Mouse (Mus musculus): ENCODE measurements around the gene Tmem102. TPM values are rescaled to one million over a fixed set of nuclear protein-coding genes. Genes with fewer than 3 reads are reported as not detected.

The Tmem102 gene
- 1.6 and 2.4 TPM in 2 replicates for polyA plus RNA-seq (2016; fragmentation: Nextera tagmentation; extraction: Ambion mirVana)

DNA sequence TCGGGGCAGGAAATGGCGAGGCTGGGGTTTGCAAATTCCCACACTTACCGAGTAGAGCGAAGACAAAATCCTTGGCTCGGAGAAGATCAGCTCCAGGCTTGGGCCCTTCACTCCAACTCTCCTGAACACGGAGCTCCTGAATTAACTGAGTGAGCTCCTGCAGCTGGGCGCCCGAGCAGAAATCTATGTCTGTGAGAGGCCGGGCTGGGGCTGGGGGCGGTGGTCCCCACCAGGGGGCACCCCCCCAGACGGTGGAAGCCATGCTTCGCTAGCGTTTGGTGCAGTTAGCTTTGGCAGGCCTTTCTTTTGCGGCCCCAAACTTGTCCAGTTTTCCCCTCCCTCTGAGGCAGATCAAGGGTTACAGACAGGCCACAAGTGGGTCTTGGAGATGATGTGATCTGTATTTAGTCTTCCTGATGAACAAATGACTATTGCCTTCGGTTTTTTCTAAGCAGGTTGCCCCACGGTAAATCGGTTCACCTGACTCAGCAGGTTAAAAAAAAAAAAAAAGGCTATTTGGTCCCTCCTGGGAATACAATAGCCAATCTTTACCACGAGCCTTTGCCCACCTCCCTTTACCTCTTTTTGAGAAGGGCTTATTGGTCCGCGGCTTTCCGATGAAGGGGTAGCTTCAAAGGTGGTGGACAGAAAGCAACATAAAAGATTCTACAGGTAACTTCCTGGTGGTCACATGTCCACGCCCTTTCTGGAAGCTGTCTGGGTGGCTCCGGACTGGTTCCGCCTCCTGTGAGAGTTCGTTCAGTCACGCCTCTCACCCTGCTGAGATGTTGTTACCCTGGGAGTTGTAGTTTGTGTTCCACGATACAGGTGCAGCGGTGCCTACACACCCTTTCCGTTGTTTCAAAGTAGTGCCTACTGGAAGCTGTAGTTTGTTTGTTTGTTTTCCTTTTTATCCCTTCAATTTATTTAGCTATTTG, at the start of gene Tmem102:
Gene Tmem102 (minus strand): TSS at position 653 of the 938 bp plus-strand sequence.
- ATAC-seq (ENCODE audit: low FRiP score), result no peak
- 4% methylated on average over 29 of the region's 29 CpGs for WGBS
- peak within 1 kb of the TSS; percentile 53 for H3K4me3 ChIP-seq
- H3K9me3 ChIP-seq (replicated peaks), result 0 out of 2 replicates have a peak, but pooled peaks cover 3% of the 10 kb centered on the region
- no peak within 1 kb of the TSS for H3K9ac ChIP-seq
- no peaks in the 10 kb centered on the region for H3K36me3 ChIP-seq
- H3K27me3 ChIP-seq, result peaks cover 53% of the 10 kb centered on the region
- peaks cover 44% of the 10 kb centered on the region for H3K4me1 ChIP-seq
- peak within 1 kb of the TSS; percentile 8; the same call in 1 of the 2 replicates for H3K4me2 ChIP-seq (replicated peaks)
- H3K27ac ChIP-seq, result no peak within 1 kb of the TSS

- Histone ChIP-seq H3K36me3 (peaks cover 29% of the 10 kb centered on the region), H3K9ac (no peak overlapping the region), H3K4me3 (no peak overlapping the region), H3K4me1 (peaks cover 9% of the 10 kb centered on the region; the same call in 1 of the 2 replicates), H3K27ac (no peak overlapping the region), H3K4me2 (replicated peaks) (no peak overlapping the region), H3K9me3 (replicated peaks) (no peaks in the 10 kb centered on the region), H3K27me3 (peaks cover 29% of the 10 kb centered on the region)
- no peak for ATAC-seq (ENCODE audit: low FRiP score)
- WGBS, result 85% methylated on average over 10 of the region's 10 CpGs
These were observed 49.3 kb upstream of the Tmem102 start for GRCm38 (mm10) chr11:69854680-69855079.

DNA sequence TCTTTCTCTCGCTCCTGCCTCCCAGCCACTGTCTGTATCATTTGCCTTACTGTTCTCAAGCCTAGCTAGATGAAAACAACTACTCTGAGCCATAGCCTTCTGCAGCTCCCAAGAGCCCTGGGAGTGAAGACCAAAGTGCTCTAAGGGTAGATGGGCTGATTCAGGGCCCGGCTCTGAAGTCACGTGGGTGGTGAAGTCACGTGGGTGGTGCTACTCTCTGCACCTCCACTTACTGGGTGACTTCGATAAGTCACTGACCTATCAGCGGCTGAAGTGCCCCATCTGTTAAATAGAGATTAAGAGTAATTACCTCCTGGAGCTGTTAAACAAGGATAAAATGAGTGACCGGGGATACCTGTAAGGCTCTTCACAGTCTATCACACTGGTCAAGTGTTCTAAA, 48.6 kb upstream of the Tmem102 start:
- Histone ChIP-seq H3K4me3 (no peak overlapping the region), H3K9me3 (replicated peaks) (no peaks in the 10 kb centered on the region), H3K4me2 (replicated peaks) (no peak overlapping the region), H3K27ac (no peak overlapping the region), H3K4me1 (peaks cover 9% of the 10 kb centered on the region; the same call in 1 of the 2 replicates), H3K36me3 (peaks cover 36% of the 10 kb centered on the region), H3K9ac (0 out of 2 replicates have a peak overlapping the region, but pooled peaks have one; percentile 18), H3K27me3 (peaks cover 24% of the 10 kb centered on the region)
- no peak for ATAC-seq (ENCODE audit: low FRiP score)
- 73% methylated on average over 7 of the region's 7 CpGs for WGBS

DNA sequence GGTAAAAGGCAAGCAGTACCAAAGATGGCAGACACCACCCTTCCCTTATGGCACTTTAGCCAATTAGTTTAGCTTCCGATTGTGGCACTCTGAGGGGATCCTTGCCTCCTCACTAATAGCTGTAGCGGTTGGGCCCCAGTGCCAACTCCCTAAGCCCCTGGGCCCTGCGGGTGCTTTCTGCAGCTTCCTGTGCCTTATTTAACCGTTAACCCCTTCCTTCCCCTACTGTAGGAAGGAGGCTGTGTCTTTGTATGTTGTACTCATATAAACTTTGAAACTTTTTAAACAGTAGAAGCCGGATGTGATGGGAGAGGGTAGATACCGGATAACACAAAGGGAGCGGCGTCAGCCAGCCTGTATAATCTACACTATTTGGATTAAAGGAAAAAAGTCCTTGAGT, 45.3 kb upstream of the Tmem102 start:
- H3K4me1 ChIP-seq, result peaks cover 31% of the 10 kb centered on the region

DNA sequence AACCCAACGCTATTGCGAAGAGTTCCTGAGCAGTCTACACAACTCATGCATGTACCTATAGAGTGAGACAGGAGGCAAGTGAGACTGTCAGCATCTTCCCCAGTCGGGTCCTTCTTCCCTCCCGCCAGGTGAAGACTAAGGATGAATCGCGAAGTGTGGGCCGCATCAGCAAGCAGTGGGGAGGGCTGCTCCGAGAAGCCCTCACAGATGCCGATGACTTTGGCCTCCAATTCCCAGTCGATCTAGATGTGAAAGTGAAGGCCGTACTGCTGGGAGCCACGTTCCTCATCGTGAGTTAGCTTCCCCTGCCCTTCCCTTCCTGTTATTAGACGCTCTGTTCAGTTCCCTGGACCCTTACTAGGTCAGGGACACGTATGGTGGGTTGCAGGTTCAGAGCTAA, 44.5 kb upstream of the Tmem102 start:
- H3K27me3 ChIP-seq, result no peaks in the 10 kb centered on the region
- WGBS, result 92% methylated on average over 15 of the region's 15 CpGs

More for the DNA sequence above, 45.3 kb upstream of the Tmem102 start:
- Histone ChIP-seq H3K27me3 (no peaks in the 10 kb centered on the region), H3K9me3 (replicated peaks) (no peaks in the 10 kb centered on the region), H3K36me3 (peaks cover 46% of the 10 kb centered on the region), H3K27ac (no peak overlapping the region), H3K9ac (no peak overlapping the region), H3K4me2 (replicated peaks) (no peak overlapping the region), H3K4me3 (no peak overlapping the region)
- WGBS, result 79% methylated on average over 8 of the region's 8 CpGs
- ATAC-seq (ENCODE audit: low FRiP score), result no peak

DNA sequence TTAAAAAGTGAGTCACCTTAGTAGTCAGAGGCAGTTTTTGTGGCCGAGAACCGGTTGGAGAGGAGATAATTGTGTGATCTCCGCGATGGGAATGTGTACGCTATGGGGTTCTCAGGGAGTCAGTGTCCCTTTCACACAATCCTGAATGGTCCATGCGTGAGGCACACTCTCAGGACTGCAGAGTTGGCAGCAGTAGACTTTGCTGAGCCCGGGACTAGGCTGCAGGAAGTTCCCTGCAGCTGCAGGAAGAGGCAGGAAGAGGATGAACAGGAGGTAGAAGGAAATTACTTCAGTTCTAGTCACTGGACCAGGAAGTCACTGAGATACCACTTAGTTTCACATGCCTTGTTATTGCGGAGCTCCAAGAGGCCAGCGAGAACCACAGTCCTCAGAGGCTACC, 43.7 kb upstream of the Tmem102 start:
- H3K9me3 ChIP-seq (replicated peaks), result no peaks in the 10 kb centered on the region
- H3K4me1 ChIP-seq, result peaks cover 34% of the 10 kb centered on the region
- no peaks in the 10 kb centered on the region for H3K27me3 ChIP-seq
- 94% methylated on average over 9 of the region's 9 CpGs for WGBS
- no peak overlapping the region for H3K9ac ChIP-seq
- no peak overlapping the region for H3K4me2 ChIP-seq (replicated peaks)
- no peak overlapping the region for H3K4me3 ChIP-seq
- ATAC-seq (ENCODE audit: low FRiP score), result no peak
- no peak overlapping the region for H3K27ac ChIP-seq
- peaks cover 46% of the 10 kb centered on the region for H3K36me3 ChIP-seq

More for the DNA sequence above, 44.5 kb upstream of the Tmem102 start:
- H3K36me3 ChIP-seq, result peaks cover 46% of the 10 kb centered on the region
- no peak for ATAC-seq (ENCODE audit: low FRiP score)
- no peak overlapping the region for H3K4me2 ChIP-seq (replicated peaks)
- H3K9me3 ChIP-seq (replicated peaks), result no peaks in the 10 kb centered on the region
- peaks cover 34% of the 10 kb centered on the region for H3K4me1 ChIP-seq
- H3K4me3 ChIP-seq, result no peak overlapping the region
- H3K27ac ChIP-seq, result no peak overlapping the region
- no peak overlapping the region for H3K9ac ChIP-seq

DNA sequence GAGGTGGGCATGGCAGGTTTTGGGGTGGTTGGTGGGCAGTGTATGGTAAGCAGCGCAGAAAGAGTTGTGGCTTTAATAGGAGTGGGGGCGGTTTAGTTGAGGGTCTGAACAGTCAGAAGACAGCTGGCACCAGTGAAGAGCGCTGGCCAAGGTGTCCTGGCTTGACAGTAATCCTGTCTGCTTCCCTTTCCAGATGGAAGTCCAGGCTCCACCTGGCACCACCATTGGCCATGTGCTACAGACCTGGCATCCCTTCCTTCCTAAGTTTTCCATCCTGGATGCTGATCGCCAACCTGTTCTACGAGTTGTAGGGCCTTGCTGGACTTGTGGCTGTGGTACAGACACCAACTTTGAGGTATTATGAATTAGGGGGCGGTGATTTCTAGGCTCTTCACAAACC, 42.6 kb upstream of the Tmem102 start:
- H3K9me3 ChIP-seq (replicated peaks), result no peaks in the 10 kb centered on the region
- 0 out of 2 replicates have a peak overlapping the region, but pooled peaks have one; percentile 97 for H3K27ac ChIP-seq
- peaks cover 46% of the 10 kb centered on the region for H3K36me3 ChIP-seq
- ATAC-seq (ENCODE audit: low FRiP score), result no peak
- peak overlapping the region; percentile 71 for H3K4me3 ChIP-seq
- peaks cover 32% of the 10 kb centered on the region for H3K4me1 ChIP-seq
- H3K9ac ChIP-seq, result no peak overlapping the region; the same call in 1 of the 2 replicates
- 98% methylated on average over 6 of the region's 6 CpGs for WGBS
- peak overlapping the region; percentile 77 for H3K4me2 ChIP-seq (replicated peaks)
- H3K27me3 ChIP-seq, result no peaks in the 10 kb centered on the region

DNA sequence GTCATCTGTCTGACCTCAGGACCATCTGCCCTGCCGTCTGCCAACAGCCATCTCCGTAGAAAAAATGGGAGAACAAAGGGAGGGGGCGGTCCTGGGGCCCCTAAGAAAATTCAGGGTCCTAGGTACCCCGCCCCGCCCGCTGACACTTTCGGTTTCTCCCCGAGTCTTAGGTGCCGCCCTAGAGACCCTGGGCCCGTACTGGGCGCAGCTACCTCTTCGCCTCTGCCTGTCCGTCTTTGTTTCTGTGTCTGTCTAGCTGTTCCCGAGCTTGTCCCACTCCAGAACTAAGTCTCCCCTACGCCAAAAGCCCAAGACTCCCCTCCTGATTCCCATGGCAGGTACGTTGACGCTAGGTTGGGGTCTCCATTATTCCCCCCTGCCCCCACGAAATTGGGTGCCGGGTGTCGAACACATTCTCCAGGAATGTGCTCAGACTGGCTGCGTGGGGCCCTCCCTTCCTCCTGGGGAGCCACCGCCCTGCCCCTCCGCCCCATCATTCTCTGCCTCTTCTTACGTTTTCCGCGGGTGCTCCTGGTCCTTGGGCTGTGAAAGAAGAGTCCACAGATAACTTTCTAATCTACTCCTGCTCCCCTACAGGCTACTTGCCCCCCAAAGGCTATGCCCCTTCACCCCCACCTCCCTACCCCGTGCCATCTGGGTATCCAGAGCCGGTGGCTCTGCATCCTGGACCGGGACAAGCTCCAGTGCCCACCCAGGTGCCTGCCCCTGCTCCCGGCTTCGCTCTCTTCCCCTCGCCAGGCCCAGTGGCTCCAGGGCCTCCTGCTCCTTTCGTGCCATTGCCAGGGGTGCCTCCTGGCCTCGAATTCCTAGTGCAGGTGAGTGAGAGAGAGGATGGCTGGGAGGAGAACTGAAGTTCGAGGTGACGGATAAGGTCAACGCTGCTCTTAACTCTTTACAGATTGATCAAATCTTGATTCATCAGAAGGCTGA, 41.6 kb upstream of the Tmem102 start:
- H3K4me1 ChIP-seq, result peaks cover 29% of the 10 kb centered on the region

DNA sequence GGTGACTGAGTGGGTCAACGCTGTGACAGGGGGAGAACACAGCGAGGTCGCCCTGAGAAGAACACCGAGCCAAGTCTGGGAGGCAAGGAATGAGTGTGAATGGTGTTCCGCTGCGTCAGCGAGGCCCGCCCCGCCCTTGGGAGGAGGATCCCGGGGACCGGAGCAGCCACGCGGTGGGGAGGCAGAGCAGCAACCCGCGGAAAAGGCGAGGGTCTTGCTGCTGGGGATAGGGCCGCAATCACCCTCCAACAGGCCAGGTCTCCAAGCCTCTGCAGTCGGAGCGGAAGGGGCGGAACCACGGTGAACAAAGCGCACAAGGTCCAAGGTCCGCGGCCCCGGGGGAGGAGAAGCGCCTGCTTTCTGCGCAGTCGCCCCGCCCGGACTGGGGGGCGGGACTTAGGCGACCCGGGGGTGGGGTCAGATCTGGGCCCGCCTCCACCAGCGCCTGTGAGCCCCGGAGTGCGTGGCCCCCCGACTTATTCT, 40.8 kb upstream of the Tmem102 start, which contains the start of gene Plscr3:
Gene Plscr3 (plus strand): TSS at position 179 of the 483 bp plus-strand sequence.
- peak within 1 kb of the TSS; percentile 86 for H3K9ac ChIP-seq
- peak within 1 kb of the TSS; percentile 97 for H3K27ac ChIP-seq
- peaks cover 29% of the 10 kb centered on the region for H3K4me1 ChIP-seq
- peak; percentile 88 for ATAC-seq (ENCODE audit: low FRiP score)
- H3K9me3 ChIP-seq (replicated peaks), result no peaks in the 10 kb centered on the region
- peaks cover 33% of the 10 kb centered on the region for H3K36me3 ChIP-seq
- peak within 1 kb of the TSS; percentile 77 for H3K4me2 ChIP-seq (replicated peaks)
- WGBS, result under 1% methylated on average over 37 of the region's 38 CpGs
- H3K27me3 ChIP-seq, result no peaks in the 10 kb centered on the region
- peak within 1 kb of the TSS; percentile 71 for H3K4me3 ChIP-seq

More for the DNA sequence above, 41.6 kb upstream of the Tmem102 start:
- peak overlapping the region; percentile 97 for H3K27ac ChIP-seq
- H3K9ac ChIP-seq, result peak overlapping the region; percentile 86
- peak overlapping the region; percentile 77 for H3K4me2 ChIP-seq (replicated peaks)
- no peaks in the 10 kb centered on the region for H3K9me3 ChIP-seq (replicated peaks)
- peak; percentile 52 for ATAC-seq (ENCODE audit: low FRiP score)
- 12% methylated on average over 36 of the region's 37 CpGs for WGBS
- H3K36me3 ChIP-seq, result peaks cover 40% of the 10 kb centered on the region
- no peaks in the 10 kb centered on the region for H3K27me3 ChIP-seq
- H3K4me3 ChIP-seq, result peak overlapping the region; percentile 71

DNA sequence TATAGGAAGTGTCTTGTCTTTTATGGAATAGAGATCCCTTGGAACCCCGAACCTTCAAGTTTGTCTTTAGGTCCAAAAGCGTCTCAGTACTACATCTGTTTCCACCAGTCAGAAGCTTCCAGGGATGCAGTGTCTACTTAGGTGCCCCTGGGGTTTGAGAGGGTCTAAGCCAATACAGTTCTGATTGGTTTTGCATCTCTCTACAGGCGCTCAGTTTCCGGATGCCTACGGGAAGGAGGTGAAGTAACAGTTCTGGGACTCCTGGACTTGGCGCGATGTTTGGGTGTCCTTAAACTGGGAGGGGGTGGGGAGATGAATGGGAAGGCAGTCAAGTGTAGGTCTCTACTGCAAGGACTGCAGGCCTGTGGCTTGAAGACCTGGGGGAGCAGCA, 33.3 kb upstream of the Tmem102 start:
- H3K4me2 ChIP-seq (replicated peaks), result peak overlapping the region; percentile 97
- H3K9me3 ChIP-seq (replicated peaks), result no peaks in the 10 kb centered on the region
- H3K9ac ChIP-seq, result peak overlapping the region; percentile 73
- 4% methylated on average over 7 of the region's 7 CpGs for WGBS
- H3K27ac ChIP-seq, result peak overlapping the region; percentile 97
- 0 out of 2 replicates have a peak, but pooled peaks cover 2% of the 10 kb centered on the region for H3K36me3 ChIP-seq
- peaks cover 35% of the 10 kb centered on the region for H3K4me1 ChIP-seq
- H3K4me3 ChIP-seq, result peak overlapping the region; percentile 88
- 0 out of 2 replicates have a peak, but pooled peaks have one; percentile 1 for ATAC-seq (ENCODE audit: low FRiP score)
- peaks cover 3% of the 10 kb centered on the region; the same call in 1 of the 2 replicates for H3K27me3 ChIP-seq

DNA sequence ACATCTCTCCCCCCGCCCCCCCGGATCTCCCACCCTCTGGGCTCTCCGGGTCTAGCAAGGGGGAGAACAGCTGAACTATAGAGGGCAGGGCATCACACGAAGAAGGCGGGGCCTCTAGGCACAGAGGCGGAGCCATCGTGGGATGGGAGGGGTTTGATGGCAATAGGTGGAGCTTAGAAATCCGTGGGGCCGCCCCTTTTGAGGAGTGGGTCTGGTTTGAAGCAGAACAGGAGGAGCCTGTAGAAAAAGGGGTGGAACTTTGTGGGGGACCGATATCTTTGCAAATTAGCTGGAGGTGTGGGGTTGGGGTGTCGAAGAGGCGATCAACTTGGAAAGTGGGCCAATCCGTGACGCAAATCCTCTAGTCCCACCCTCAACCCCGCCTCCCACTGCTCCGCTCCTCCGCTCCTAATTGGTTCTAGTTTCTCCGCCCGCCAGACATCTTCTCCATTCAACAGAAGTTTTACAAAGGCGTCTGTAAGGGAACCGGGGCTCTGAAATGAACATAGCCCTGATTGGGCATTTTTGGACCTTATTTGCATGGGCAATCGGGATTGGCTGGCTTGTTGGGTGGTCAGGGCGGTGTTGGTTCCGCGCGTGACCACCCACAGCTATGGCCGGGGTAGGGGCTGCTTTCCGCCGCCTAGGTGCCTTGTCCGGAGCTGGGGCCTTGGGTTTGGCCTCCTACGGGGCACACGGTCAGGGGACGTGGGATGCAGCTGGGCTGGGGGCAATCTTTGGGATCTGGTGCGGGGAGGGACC, 32.7 kb upstream of the Tmem102 start, which contains the start of gene Tmem256:
Gene Tmem256 (plus strand): TSS at position 563 of the 762 bp plus-strand sequence.
- peak within 1 kb of the TSS; percentile 97 for H3K27ac ChIP-seq
- H3K27me3 ChIP-seq, result peaks cover 9% of the 10 kb centered on the region; the same call in 1 of the 2 replicates
- H3K9ac ChIP-seq, result peak within 1 kb of the TSS; percentile 98
- peak; percentile 89 for ATAC-seq (ENCODE audit: low FRiP score)
- H3K4me3 ChIP-seq, result peak within 1 kb of the TSS; percentile 88
- no peaks in the 10 kb centered on the region for H3K9me3 ChIP-seq (replicated peaks)
- H3K4me2 ChIP-seq (replicated peaks), result peak within 1 kb of the TSS; percentile 97
- peaks cover 38% of the 10 kb centered on the region for H3K4me1 ChIP-seq
- WGBS, result under 1% methylated on average over 34 of the region's 34 CpGs
- H3K36me3 ChIP-seq, result peaks cover 8% of the 10 kb centered on the region; the same call in 1 of the 2 replicates

Data from hindbrain, embryonic 12.5 days (tissue).